Mouse (Mus musculus): Measurements from ENCODE around the gene Prpf8. TPM values are rescaled to one million over a fixed set of nuclear protein-coding genes. Genes with fewer than 3 reads are reported as not detected.

Prpf8 gene
- total and polyA plus RNA-seq, 3 experiments: 49.0 to 93.2 (median 84.4) TPM

DNA sequence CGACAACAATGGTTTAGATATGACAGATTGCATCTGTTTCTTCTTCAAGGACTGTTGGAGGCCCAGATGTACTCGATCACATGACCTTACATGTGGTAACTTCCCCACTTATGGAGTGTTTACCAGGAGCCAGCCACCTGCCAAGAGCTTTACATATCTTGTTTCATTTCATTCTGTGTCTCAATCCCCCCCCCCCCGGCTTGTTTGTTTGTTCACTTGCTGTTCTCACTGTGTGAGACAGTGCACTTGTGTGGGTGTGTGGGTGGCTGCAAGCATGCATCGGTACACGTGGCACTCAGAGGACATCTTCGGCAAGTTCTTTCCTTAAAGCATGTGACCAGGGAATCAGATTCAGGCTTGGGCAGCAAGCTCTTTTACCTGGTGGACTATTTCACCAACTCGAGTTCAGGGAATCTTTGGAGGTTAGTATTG is 30.2 kb upstream of the Prpf8 start:
- no peaks in the 10 kb centered on the region for H3K27me3 ChIP-seq (ENCODE audit: control insufficient read depth, insufficient read depth, low read length)
- no peak for TF ChIP-seq CTCF (IDR thresholded peaks at IDR 0.05)
- H3K9ac ChIP-seq (ENCODE audit: low read depth, low read length): no peak overlapping the region
- no peak overlapping the region for H3K27ac ChIP-seq
- intact Hi-C loops (cut with DNase I): no loop called here
- no peak overlapping the region for H3K4me3 ChIP-seq
- peaks cover 8% of the 10 kb centered on the region for H3K36me3 ChIP-seq (ENCODE audit: control insufficient read depth, insufficient read depth, low read length)
- no peak for DNase-seq
- 0 out of 2 replicates have a peak, but pooled peaks cover 1% of the 10 kb centered on the region for H3K79me2 ChIP-seq (replicated peaks; ENCODE audit: control insufficient read depth, insufficient read depth, low read length)
- WGBS: 82% methylated on average over 7 of the region's 7 CpGs
- H3K4me1 ChIP-seq (ENCODE audit: control insufficient read depth, insufficient read depth, low read length): peaks cover 23% of the 10 kb centered on the region

DNA sequence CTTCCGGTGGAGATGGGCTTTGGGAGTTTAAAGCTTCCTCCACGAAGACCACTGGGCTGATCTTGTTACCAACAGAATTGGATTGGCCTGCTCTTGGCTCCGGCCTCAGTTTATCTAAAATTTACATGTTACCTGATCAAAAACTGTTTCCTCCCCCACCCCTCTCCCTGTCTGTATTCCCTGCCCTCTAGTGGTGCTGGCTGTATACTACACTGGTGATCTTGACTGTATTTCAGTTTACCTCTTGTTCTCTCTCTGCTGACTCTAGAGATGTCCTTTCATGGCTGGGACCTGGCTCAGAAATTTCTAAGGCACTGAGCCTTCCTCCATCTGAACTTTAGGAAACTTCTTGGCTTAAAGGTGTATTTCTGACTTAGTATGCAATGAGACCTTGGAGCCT is 28.4 kb upstream of the Prpf8 start:
- H3K4me1 ChIP-seq (ENCODE audit: control insufficient read depth, insufficient read depth, low read length): peaks cover 23% of the 10 kb centered on the region
- no peak overlapping the region for H3K4me3 ChIP-seq
- peak; percentile 75 for TF ChIP-seq CTCF (IDR thresholded peaks at IDR 0.05)
- no peak for TF ChIP-seq POLR2A (IDR thresholded peaks at IDR 0.05; ENCODE audit: insufficient read depth, low read depth, low read length)
- H3K27me3 ChIP-seq (ENCODE audit: control insufficient read depth, insufficient read depth, low read length): no peaks in the 10 kb centered on the region
- intact Hi-C loops (cut with DNase I): no loop called here
- H3K79me2 ChIP-seq (replicated peaks; ENCODE audit: control insufficient read depth, insufficient read depth, low read length): no peaks in the 10 kb centered on the region
- H3K9ac ChIP-seq (ENCODE audit: low read depth, low read length): no peak overlapping the region
- peaks cover 8% of the 10 kb centered on the region for H3K36me3 ChIP-seq (ENCODE audit: control insufficient read depth, insufficient read depth, low read length)
- WGBS: 25% methylated on average over 3 of the region's 3 CpGs
- DNase-seq: peak in 1 of 2 experiments; percentile 20
- peak overlapping the region; percentile 97 for H3K27ac ChIP-seq

DNA sequence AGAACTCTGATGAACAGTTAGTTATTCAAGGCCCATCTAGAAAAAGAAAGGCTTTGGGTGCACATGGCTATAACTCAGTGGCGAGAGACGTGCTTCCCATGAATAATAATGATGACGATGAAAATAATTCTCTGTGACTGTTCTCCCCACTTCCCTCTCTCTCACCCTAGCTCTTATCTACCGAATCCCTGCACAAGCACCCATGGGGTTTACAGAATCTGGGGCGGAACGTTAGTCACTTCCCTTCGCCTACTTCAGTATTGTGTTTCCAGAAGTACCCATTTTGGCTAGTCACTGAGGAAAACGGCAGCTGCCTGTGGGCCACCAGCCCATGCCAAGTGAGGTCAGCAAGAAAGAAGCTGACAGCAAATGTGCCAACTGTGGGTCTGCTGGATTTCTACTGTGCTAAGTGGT is 28.0 kb upstream of the Prpf8 start:
- 22% methylated on average over 8 of the region's 8 CpGs for WGBS
- Histone ChIP-seq H3K9ac (ENCODE audit: low read depth, low read length) (no peak overlapping the region), H3K4me1 (ENCODE audit: control insufficient read depth, insufficient read depth, low read length) (peaks cover 23% of the 10 kb centered on the region), H3K27ac (peak overlapping the region; percentile 97), H3K36me3 (ENCODE audit: control insufficient read depth, insufficient read depth, low read length) (peaks cover 8% of the 10 kb centered on the region), H3K4me3 (no peak overlapping the region), H3K27me3 (ENCODE audit: control insufficient read depth, insufficient read depth, low read length) (no peaks in the 10 kb centered on the region), H3K79me2 (replicated peaks; ENCODE audit: control insufficient read depth, insufficient read depth, low read length) (no peaks in the 10 kb centered on the region)
- TF ChIP-seq EP300 (IDR thresholded peaks at IDR 0.05; ENCODE audit: insufficient read depth, low read depth, low read length) (0 out of 2 replicates have a peak, but pooled peaks have one; percentile 13), CTCF (IDR thresholded peaks at IDR 0.05) (no peak)
- intact Hi-C loops (cut with DNase I): no loop called here
- DNase-seq: peak; percentile 40 to 65

DNA sequence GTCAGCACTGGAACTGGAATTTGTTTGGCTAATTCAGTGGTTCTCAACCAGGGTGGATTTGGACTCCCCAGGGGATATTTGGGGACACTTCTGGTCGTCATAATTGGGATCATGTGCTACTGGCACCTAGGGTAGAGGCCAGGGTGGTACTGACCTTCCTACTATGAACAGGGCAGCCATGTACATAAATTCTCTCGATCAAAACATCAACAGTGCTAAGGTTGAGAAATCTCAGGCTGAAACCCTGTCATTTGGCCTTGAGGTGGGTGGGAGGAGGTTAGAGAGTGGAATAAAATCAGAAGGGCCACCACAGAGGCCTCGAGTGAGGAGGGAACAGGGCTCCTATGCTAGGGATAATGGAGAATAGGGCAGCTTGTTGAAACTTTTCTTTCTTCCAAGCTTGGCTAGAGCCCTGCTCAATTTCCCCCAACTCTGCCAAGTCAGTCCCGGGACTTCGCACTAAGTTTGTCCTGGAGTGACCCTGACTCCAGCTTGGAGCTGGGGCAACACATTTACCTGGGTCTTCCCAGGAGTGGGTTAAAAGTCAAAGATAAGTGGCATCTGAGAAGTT is 27.4 kb upstream of the Prpf8 start:
- Histone ChIP-seq H3K27me3 (ENCODE audit: control insufficient read depth, insufficient read depth, low read length) (no peaks in the 10 kb centered on the region), H3K36me3 (ENCODE audit: control insufficient read depth, insufficient read depth, low read length) (peaks cover 10% of the 10 kb centered on the region), H3K79me2 (replicated peaks; ENCODE audit: control insufficient read depth, insufficient read depth, low read length) (no peaks in the 10 kb centered on the region), H3K27ac (peak overlapping the region; percentile 97), H3K9ac (ENCODE audit: low read depth, low read length) (no peak overlapping the region), H3K4me3 (no peak overlapping the region), H3K4me1 (ENCODE audit: control insufficient read depth, insufficient read depth, low read length) (peaks cover 21% of the 10 kb centered on the region)
- intact Hi-C loops (cut with DNase I): no loop called here
- DNase-seq: peak; percentile 61 to 67
- TF ChIP-seq POLR2A (IDR thresholded peaks at IDR 0.05; ENCODE audit: insufficient read depth, low read depth, low read length): no peak
- 0 out of 2 replicates have a peak, but pooled peaks have one; percentile 44 for TF ChIP-seq EP300 (IDR thresholded peaks at IDR 0.05; ENCODE audit: insufficient read depth, low read depth, low read length)
- WGBS: 8% methylated on average over 5 of the region's 5 CpGs

DNA sequence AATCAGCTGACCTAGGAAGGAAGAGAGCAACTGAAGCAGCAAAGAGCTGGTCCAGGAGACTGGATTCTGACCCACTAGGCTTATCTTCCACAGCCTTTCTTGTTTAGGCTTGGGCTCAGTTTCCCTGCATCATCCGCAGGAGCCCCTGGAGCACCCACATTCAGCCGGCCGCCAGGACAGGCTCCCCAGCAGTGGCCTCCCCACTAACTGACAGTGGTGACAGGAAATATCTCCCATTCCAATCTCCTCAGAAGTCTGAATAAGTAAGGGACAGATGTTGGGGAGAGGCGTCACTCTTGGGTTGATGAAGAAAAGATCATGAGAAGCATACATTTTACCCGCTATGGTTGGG is 26.9 kb upstream of the Prpf8 start:
- no peak for TF ChIP-seq CTCF (IDR thresholded peaks at IDR 0.05)
- no peak for TF ChIP-seq EP300 (IDR thresholded peaks at IDR 0.05; ENCODE audit: insufficient read depth, low read depth, low read length)
- TF ChIP-seq POLR2A (IDR thresholded peaks at IDR 0.05; ENCODE audit: insufficient read depth, low read depth, low read length): no peak
- H3K9ac ChIP-seq (ENCODE audit: low read depth, low read length): peak overlapping the region; percentile 5; the same call in 1 of the 2 replicates
- peak overlapping the region; percentile 60; the same call in 1 of the 2 replicates for H3K4me3 ChIP-seq

DNA sequence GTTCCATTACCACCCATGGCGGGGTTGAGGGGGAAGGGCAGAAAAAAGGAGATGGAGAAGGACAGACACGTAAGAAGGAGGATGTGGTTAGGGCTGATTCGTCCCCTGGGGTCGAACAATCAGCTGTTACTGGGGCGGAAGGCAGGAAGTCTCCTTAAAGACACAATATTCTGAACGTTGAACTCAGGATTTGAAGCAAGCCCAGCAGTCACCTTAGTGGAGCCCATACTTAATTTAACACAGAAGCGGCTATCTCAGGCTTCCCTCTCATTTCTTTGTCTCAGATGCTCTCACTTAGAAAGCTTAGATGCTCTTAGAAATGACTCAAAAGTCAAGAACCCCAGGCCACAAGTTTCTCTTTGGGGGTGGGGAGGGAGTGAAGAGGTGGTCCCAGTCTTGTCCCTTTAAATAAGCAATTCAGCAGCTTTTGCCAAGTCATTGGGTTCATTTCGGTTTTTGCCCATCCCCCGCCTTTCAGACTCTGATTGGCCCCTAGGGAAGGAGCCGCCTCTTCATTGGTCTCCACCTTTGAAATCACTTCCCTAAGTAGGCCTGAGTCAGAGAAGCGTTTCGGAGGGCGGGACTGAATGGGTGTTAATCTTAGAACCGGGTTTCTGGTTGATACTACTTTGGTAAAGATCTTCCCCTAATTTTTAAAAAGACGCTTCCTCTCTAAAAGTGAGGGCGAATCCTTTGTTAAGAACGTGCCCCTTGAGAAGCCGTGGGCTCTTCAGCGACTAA is 26.3 kb upstream of the Prpf8 start:
- Histone ChIP-seq H3K36me3 (ENCODE audit: control insufficient read depth, insufficient read depth, low read length) (peaks cover 18% of the 10 kb centered on the region), H3K27ac (peak overlapping the region; percentile 97), H3K9ac (ENCODE audit: low read depth, low read length) (peak overlapping the region; percentile 55), H3K4me3 (peak overlapping the region; percentile 60), H3K4me1 (ENCODE audit: control insufficient read depth, insufficient read depth, low read length) (peaks cover 20% of the 10 kb centered on the region), H3K27me3 (ENCODE audit: control insufficient read depth, insufficient read depth, low read length) (no peaks in the 10 kb centered on the region), H3K79me2 (replicated peaks; ENCODE audit: control insufficient read depth, insufficient read depth, low read length) (no peaks in the 10 kb centered on the region)
- TF ChIP-seq CTCF (IDR thresholded peaks at IDR 0.05): no peak
- TF ChIP-seq POLR2A (IDR thresholded peaks at IDR 0.05; ENCODE audit: insufficient read depth, low read depth, low read length): peak; percentile 72
- 0 out of 2 replicates have a peak, but pooled peaks have one; percentile 66 for TF ChIP-seq EP300 (IDR thresholded peaks at IDR 0.05; ENCODE audit: insufficient read depth, low read depth, low read length)
- 3% methylated on average over 19 of the region's 19 CpGs for WGBS
- intact Hi-C loops (cut with DNase I): loop anchor here (2.0 to 5.0 kb wide), 3 partner anchors 51 to 628 kb away; partner anchors contain the start of genes Mnt and Rilp
- DNase-seq: peak; percentile 85 to 92

More for the DNA sequence above, 26.9 kb upstream of the Prpf8 start:
- H3K4me1 ChIP-seq (ENCODE audit: control insufficient read depth, insufficient read depth, low read length): peaks cover 22% of the 10 kb centered on the region
- peak overlapping the region; percentile 97 for H3K27ac ChIP-seq
- peaks cover 14% of the 10 kb centered on the region for H3K36me3 ChIP-seq (ENCODE audit: control insufficient read depth, insufficient read depth, low read length)
- no peaks in the 10 kb centered on the region for H3K79me2 ChIP-seq (replicated peaks; ENCODE audit: control insufficient read depth, insufficient read depth, low read length)
- no peaks in the 10 kb centered on the region for H3K27me3 ChIP-seq (ENCODE audit: control insufficient read depth, insufficient read depth, low read length)
- intact Hi-C loops (cut with DNase I): loop anchor here (2.0 to 5.0 kb wide), 3 partner anchors 51 to 627 kb away; partner anchors contain the start of genes Mnt and Rilp
- WGBS: 13% methylated on average over 5 of the region's 5 CpGs
- DNase-seq: no peak
